Mouse (Mus musculus) liver, adult 2 months (tissue): Measurements from ENCODE around the gene Qrich2. TPM values are rescaled to one million over a fixed set of nuclear protein-coding genes. Genes with fewer than 3 reads are reported as not detected.

Experiments used
- DNase-seq: peaks from one replicate; pipeline ENCODE4 v3.0.0-alpha.2; 2011; ENCODE audit warnings: low read depth, low spot score; ENCODE audit errors: extremely low read depth
- H3K27ac ChIP-seq: fragments of 200-500 bp; replicated peaks from 2 replicates; pipeline ENCODE4 v1.5.1; 2012; ENCODE audit warnings: low read depth, mild to moderate bottlenecking, control low read depth, inconsistent platforms, low read length; ENCODE audit not compliant: insufficient read depth
- H3K27me3 ChIP-seq: fragments of 200-500 bp; 2 replicates; pipeline ENCODE4 v1.6.1; 2012; ENCODE audit warnings: mild to moderate bottlenecking, moderate library complexity, low read length, inconsistent platforms; ENCODE audit not compliant: control insufficient read depth, insufficient read depth
- H3K36me3 ChIP-seq: fragments of 200-500 bp; 2 replicates; pipeline ENCODE4 v1.6.1; 2012; ENCODE audit warnings: low read length, inconsistent platforms; ENCODE audit not compliant: control insufficient read depth, insufficient read depth
- H3K4me1 ChIP-seq: fragments of 200-500 bp; 2 replicates; pipeline ENCODE4 v1.6.1; 2011; ENCODE audit warnings: low read length; ENCODE audit not compliant: control insufficient read depth, insufficient read depth
- H3K4me3 ChIP-seq: fragments of 200-500 bp; 2 replicates; pipeline ENCODE4 v1.5.1; 2011; ENCODE audit warnings: low read depth, mild to moderate bottlenecking, control low read depth, low read length, moderate library complexity; ENCODE audit not compliant: insufficient read depth
- H3K79me2 ChIP-seq: fragments of 200-500 bp; 2 replicates; pipeline ENCODE4 v1.6.1; 2012; ENCODE audit warnings: inconsistent platforms, mild to moderate bottlenecking, low read length, moderate library complexity; ENCODE audit not compliant: control insufficient read depth, insufficient read depth
- H3K9ac ChIP-seq: fragments of 200-500 bp; 2 replicates; pipeline ENCODE4 v1.6.1; 2012; ENCODE audit warnings: low read depth, mild to moderate bottlenecking, control low read depth, inconsistent platforms, low read length
- CTCF ChIP-seq: fragments of 200-500 bp; IDR thresholded peaks from 2 replicates; pipeline ENCODE4 v1.5.1; 2011; ENCODE audit warnings: low read depth, low read length, control low read depth
- POLR2A ChIP-seq: fragments of 200-500 bp; IDR thresholded peaks from 2 replicates; pipeline ENCODE4 v1.6.1; 2011; ENCODE audit warnings: low read length, control low read depth; ENCODE audit not compliant: insufficient read depth; ENCODE audit errors: extremely low read depth
- WGBS: fragments of 180-500 bp; shearing (Covaris S2); methylation state at CpG from one replicate; pipeline ENCODE4 v1.1.7; 2018; 5-methylcytosine and 5-hydroxymethylcytosine counted together
- polyA plus RNA-seq: library from polyadenylated mRNA; depleted of rRNA; stranded (reverse); fragments of >200 nt; gene quantifications from 2 replicates; pipeline ENCODE4 v1.2.3, GENCODE M21; 2012
- total RNA-seq: library from RNA; depleted of rRNA; stranded (reverse); fragments of >200 nt; gene quantifications from 2 replicates; pipeline ENCODE4 v1.2.3, GENCODE M21; 2014

The Qrich2 gene
- total and polyA plus RNA-seq, 2 experiments: 0.11 TPM; not detected in 1

GRCm38 (mm10) chr11:116422562-116422961, 43.5 kb downstream of the Qrich2 start:
- H3K27me3 ChIP-seq: no peaks in the 10 kb centered on the region
- no peak for DNase-seq
- H3K79me2 ChIP-seq: no peaks in the 10 kb centered on the region
- no peak overlapping the region for H3K27ac ChIP-seq
- no peak overlapping the region for H3K4me3 ChIP-seq
- H3K4me1 ChIP-seq: no peaks in the 10 kb centered on the region
- H3K9ac ChIP-seq: no peak overlapping the region
- 96% methylated on average over 2 of the region's 2 CpGs for WGBS
- H3K36me3 ChIP-seq: no peaks in the 10 kb centered on the region
- TF ChIP-seq CTCF (no peak), POLR2A (no peak)

DNA sequence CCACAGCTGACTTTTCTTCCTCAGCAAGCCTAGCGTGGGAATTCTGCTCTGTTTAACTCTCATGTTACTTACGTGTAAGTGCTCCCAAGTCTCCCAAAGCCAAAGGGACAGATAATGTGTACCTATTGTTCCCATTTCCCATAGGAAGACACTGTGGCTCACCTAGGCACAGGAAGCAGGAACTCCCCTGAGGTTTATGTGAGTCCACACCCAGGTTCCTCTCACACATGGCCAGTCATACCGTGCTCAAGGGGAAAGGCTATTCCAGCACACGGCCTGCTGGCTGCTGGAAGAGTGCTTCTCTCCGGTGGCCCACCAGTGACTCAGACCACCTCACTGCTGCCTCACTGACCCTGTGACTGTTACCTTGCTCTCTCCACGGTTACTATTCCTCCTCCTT, 44.9 kb downstream of the Qrich2 start:
- H3K27ac ChIP-seq: no peak overlapping the region
- no peaks in the 10 kb centered on the region for H3K4me1 ChIP-seq
- no peak overlapping the region for H3K4me3 ChIP-seq
- no peak for DNase-seq
- 84% methylated on average over 6 of the region's 6 CpGs for WGBS
- no peak for TF ChIP-seq CTCF
- TF ChIP-seq POLR2A: no peak
- no peaks in the 10 kb centered on the region for H3K36me3 ChIP-seq
- H3K27me3 ChIP-seq: no peaks in the 10 kb centered on the region
- no peaks in the 10 kb centered on the region for H3K79me2 ChIP-seq
- H3K9ac ChIP-seq: no peak overlapping the region

- Histone ChIP-seq H3K4me1 (no peaks in the 10 kb centered on the region), H3K27me3 (no peaks in the 10 kb centered on the region), H3K27ac (no peak overlapping the region), H3K9ac (no peak overlapping the region), H3K4me3 (no peak overlapping the region), H3K79me2 (no peaks in the 10 kb centered on the region), H3K36me3 (no peaks in the 10 kb centered on the region)
- WGBS: 94% methylated on average over 6 of the region's 6 CpGs
- TF ChIP-seq POLR2A (no peak), CTCF (no peak)
- no peak for DNase-seq
Measured at GRCm38 (mm10) chr11:116418841-116419462, 47.1 kb downstream of the Qrich2 start.

DNA sequence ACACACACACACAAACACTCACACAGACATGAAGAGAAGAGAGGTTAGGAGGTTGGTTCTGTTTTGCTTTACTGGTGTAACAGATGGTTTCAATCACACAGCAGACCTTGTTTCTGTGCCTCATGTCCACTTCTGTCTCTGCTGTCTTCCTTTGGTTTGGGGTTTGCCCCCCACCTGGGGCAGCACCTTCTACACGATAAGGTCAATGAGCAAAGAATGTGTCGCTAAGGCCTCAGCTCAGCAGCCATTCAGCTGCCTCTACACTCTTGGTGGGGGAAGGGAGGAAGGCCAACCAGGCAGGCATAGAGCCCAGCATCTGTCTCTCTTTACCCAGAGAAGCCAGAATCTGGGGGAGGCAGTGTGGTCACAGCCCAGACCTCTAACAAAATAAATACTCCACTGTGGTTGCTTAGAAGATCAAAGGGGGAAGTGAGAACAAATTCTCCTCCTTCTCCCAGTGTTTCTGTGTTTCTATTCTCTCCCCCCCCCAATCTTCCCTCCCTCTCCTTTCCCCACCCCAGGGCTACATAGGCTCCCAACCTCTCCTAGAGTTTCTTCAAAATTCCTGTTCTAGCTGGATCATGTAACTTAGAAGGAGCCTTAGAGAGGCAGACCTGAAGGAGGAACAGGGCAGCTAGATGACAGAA, 47.7 kb downstream of the Qrich2 start:
- no peak overlapping the region for H3K27ac ChIP-seq
- no peak for DNase-seq
- no peak for TF ChIP-seq CTCF
- TF ChIP-seq POLR2A: no peak
- 58% methylated on average over 2 of the region's 2 CpGs for WGBS
- no peaks in the 10 kb centered on the region for H3K79me2 ChIP-seq
- peaks cover 1% of the 10 kb centered on the region; the same call in 1 of the 2 replicates for H3K4me1 ChIP-seq
- H3K36me3 ChIP-seq: no peaks in the 10 kb centered on the region
- H3K9ac ChIP-seq: no peak overlapping the region
- 0 out of 2 replicates have a peak, but pooled peaks cover under 1% of the 10 kb centered on the region for H3K27me3 ChIP-seq
- H3K4me3 ChIP-seq: no peak overlapping the region

DNA sequence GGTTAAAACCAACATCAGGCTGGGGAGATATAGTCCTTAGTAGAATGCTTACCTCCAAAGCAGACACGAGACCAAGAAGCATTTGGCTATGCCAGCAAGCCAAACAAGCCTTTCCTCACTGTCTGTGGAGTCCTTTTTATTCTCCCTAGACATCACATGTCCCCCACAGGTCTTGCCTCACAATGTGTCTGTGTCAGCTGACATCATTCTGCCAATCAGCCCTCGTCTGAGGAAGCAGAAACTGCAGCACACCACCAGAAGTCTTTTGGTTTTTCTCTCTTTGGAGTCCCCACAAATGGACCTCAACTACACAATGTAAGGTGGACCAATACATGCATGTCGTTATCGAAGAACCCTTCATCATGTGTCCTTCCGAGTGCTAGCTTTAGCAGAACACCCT, 49.0 kb downstream of the Qrich2 start:
- no peak overlapping the region for H3K27ac ChIP-seq
- peaks cover 3% of the 10 kb centered on the region; the same call in 1 of the 2 replicates for H3K4me1 ChIP-seq
- H3K36me3 ChIP-seq: no peaks in the 10 kb centered on the region
- no peak for DNase-seq
- H3K9ac ChIP-seq: no peak overlapping the region
- 0 out of 2 replicates have a peak, but pooled peaks cover 11% of the 10 kb centered on the region for H3K27me3 ChIP-seq
- H3K4me3 ChIP-seq: no peak overlapping the region
- 95% methylated on average over 5 of the region's 5 CpGs for WGBS
- no peak for TF ChIP-seq CTCF
- TF ChIP-seq POLR2A: no peak
- H3K79me2 ChIP-seq: no peaks in the 10 kb centered on the region
